Mouse (Mus musculus) liver, adult 2 months (tissue): ENCODE results near the gene Tecta.

Source experiments
- CTCF ChIP-seq: fragments of 200-500 bp; IDR thresholded peaks from 2 replicates; pipeline ENCODE4 v1.5.1; 2011; ENCODE audit warnings: low read depth, low read length, control low read depth
- POLR2A ChIP-seq: fragments of 200-500 bp; IDR thresholded peaks from 2 replicates; pipeline ENCODE4 v1.6.1; 2011; ENCODE audit warnings: low read length, control low read depth; ENCODE audit not compliant: insufficient read depth; ENCODE audit errors: extremely low read depth

DNA sequence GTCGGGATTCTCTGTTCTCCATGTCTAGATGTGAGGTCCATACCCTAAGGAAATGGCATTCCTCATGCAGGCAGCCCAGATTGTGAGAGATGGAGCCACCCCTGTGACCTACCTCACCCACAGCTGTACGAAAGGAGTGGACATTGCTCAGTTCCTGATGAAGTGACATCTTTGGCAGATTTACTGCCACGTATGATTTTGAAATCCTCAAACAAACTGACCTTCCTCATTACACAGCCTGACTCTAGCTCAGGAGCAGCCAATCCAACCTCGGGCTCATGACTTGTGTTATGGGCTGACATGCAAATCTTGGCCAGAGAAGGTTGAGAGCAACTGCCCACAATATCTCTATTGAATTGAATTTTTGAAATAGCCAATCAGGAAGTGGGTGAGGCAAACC, 120.1 kb downstream of the Tecta start:
- no peak for TF ChIP-seq CTCF
- TF ChIP-seq POLR2A: no peak
